Mouse (Mus musculus) embryonic facial prominence, embryonic 14.5 days (tissue): Measurements from ENCODE around the gene Cmtm3. TPM values are rescaled to one million over a fixed set of nuclear protein-coding genes. Genes with fewer than 3 reads are reported as not detected.

ENCODE experiments used
- ATAC-seq: fragments of 200-750 bp; cut with Nextera tagmentation; 2 replicates; pipeline ENCODE4 v1.8.0; 2017; ENCODE audit warnings: low read depth, moderate number of reproducible peaks, moderate TSS enrichment
- DNase-seq: peaks from one replicate; pipeline ENCODE4 v3.0.0-alpha.2; 2015; ENCODE audit warnings: low spot score
- H3K27ac ChIP-seq: fragments of 300-500 bp; sonication (generic); replicated peaks from 2 replicates; pipeline ENCODE4 v1.5.1; 2014; ENCODE audit warnings: low read depth, mild to moderate bottlenecking, low read length, moderate library complexity
- H3K27me3 ChIP-seq: fragments of 300-500 bp; sonication (generic); replicated peaks from 2 replicates; pipeline ENCODE4 v1.6.1; 2014; ENCODE audit warnings: low read length; ENCODE audit not compliant: control insufficient read depth, insufficient read depth
- H3K36me3 ChIP-seq: fragments of 300-500 bp; sonication (generic); 2 replicates; pipeline ENCODE4 v1.6.1; 2014; ENCODE audit warnings: low read length, mixed read lengths; ENCODE audit not compliant: control insufficient read depth, insufficient read depth
- H3K4me1 ChIP-seq: fragments of 300-500 bp; sonication (generic); 2 replicates; pipeline ENCODE4 v1.6.1; 2014; ENCODE audit warnings: antibody characterized with exemption, low read length; ENCODE audit not compliant: control insufficient read depth, insufficient read depth
- H3K4me2 ChIP-seq: fragments of 300-500 bp; sonication (generic); 2 replicates; pipeline ENCODE4 v1.6.1; 2014; ENCODE audit warnings: low read depth, mild to moderate bottlenecking, low read length, moderate library complexity, mixed read lengths
- H3K4me3 ChIP-seq: fragments of 300-500 bp; sonication (generic); 2 replicates; pipeline ENCODE4 v1.5.1; 2014; ENCODE audit warnings: low read depth, mild to moderate bottlenecking, low read length
- H3K9ac ChIP-seq: fragments of 300-500 bp; sonication (generic); 2 replicates; pipeline ENCODE4 v1.6.1; 2014; ENCODE audit warnings: low read depth, mild to moderate bottlenecking, low read length, moderate library complexity, mixed read lengths
- H3K9me3 ChIP-seq: fragments of 300-500 bp; sonication (generic); 2 replicates; pipeline ENCODE4 v1.6.1; 2016; ENCODE audit warnings: low read length; ENCODE audit not compliant: control insufficient read depth
- WGBS: fragments of 180-500 bp; shearing (Covaris S2); extraction: QIAGEN DNeasy Blood & Tissue Kit; methylation state at CpG from one replicate; pipeline ENCODE4 v1.1.7; 2014; 5-methylcytosine and 5-hydroxymethylcytosine counted together
- polyA plus RNA-seq: library from polyadenylated mRNA; unstranded; fragments of >200 nt; fragmentation: Nextera tagmentation; extraction: Ambion mirVana; gene quantifications from 2 replicates; pipeline ENCODE4 v1.2.1, GENCODE M21; 2014

Gene Cmtm3
- polyA plus RNA-seq, 1 experiment from 2014 or later = 168 TPM

- no peak for DNase-seq
- Histone ChIP-seq H3K36me3 (no peaks in the 10 kb centered on the region), H3K4me3 (no peak overlapping the region), H3K4me2 (no peak overlapping the region), H3K27me3 (no peaks in the 10 kb centered on the region), H3K9me3 (no peaks in the 10 kb centered on the region), H3K4me1 (peaks cover 4% of the 10 kb centered on the region), H3K27ac (no peak overlapping the region), H3K9ac (no peak overlapping the region)
- 68% methylated on average over 6 of the region's 6 CpGs for WGBS
- no peak for ATAC-seq
Observed at GRCm38 (mm10) chr8:104370071-104370470, 30.9 kb downstream of the Cmtm3 start.

GRCm38 (mm10) chr8:104371121-104371520 lies 31.9 kb downstream of the Cmtm3 start:
- no peak overlapping the region for H3K9ac ChIP-seq
- no peaks in the 10 kb centered on the region for H3K36me3 ChIP-seq
- no peak overlapping the region for H3K4me2 ChIP-seq
- H3K4me3 ChIP-seq = no peak overlapping the region
- DNase-seq (no peak), ATAC-seq (no peak)
- H3K9me3 ChIP-seq = no peaks in the 10 kb centered on the region
- H3K27me3 ChIP-seq = no peaks in the 10 kb centered on the region
- H3K4me1 ChIP-seq = peaks cover 14% of the 10 kb centered on the region
- no peak overlapping the region for H3K27ac ChIP-seq
- 87% methylated on average over 6 of the region's 6 CpGs for WGBS

GRCm38 (mm10) chr8:104373779-104374178 lies 34.6 kb downstream of the Cmtm3 start:
- no peak for DNase-seq

GRCm38 (mm10) chr8:104374269-104374668 lies 35.1 kb downstream of the Cmtm3 start:
- H3K4me2 ChIP-seq = no peak overlapping the region
- no peak overlapping the region for H3K9ac ChIP-seq
- H3K27ac ChIP-seq = no peak overlapping the region
- no peaks in the 10 kb centered on the region for H3K9me3 ChIP-seq
- H3K27me3 ChIP-seq = no peaks in the 10 kb centered on the region
- peaks cover 16% of the 10 kb centered on the region for H3K4me1 ChIP-seq
- ATAC-seq (no peak), DNase-seq (no peak)
- no peaks in the 10 kb centered on the region for H3K36me3 ChIP-seq
- H3K4me3 ChIP-seq = no peak overlapping the region
- WGBS = 56% methylated on average over 11 of the region's 11 CpGs

More at GRCm38 (mm10) chr8:104373779-104374178, 34.6 kb downstream of the Cmtm3 start:
- Histone ChIP-seq H3K36me3 (no peaks in the 10 kb centered on the region), H3K4me2 (no peak overlapping the region), H3K27ac (no peak overlapping the region), H3K4me1 (peaks cover 16% of the 10 kb centered on the region), H3K27me3 (no peaks in the 10 kb centered on the region), H3K9me3 (no peaks in the 10 kb centered on the region), H3K4me3 (no peak overlapping the region), H3K9ac (no peak overlapping the region)
- ATAC-seq = 0 out of 2 replicates have a peak, but pooled peaks have one; percentile 1
- 85% methylated on average over 11 of the region's 11 CpGs for WGBS

- Histone ChIP-seq H3K27me3 (no peaks in the 10 kb centered on the region), H3K4me3 (no peak overlapping the region), H3K9ac (no peak overlapping the region), H3K9me3 (no peaks in the 10 kb centered on the region), H3K27ac (peak overlapping the region; percentile 65), H3K4me1 (peaks cover 16% of the 10 kb centered on the region), H3K36me3 (no peaks in the 10 kb centered on the region), H3K4me2 (no peak overlapping the region)
- ATAC-seq (peak; percentile 80), DNase-seq (peak; percentile 79)
- WGBS = 45% methylated on average over 14 of the region's 14 CpGs
Observed at GRCm38 (mm10) chr8:104374864-104375846, 35.9 kb downstream of the Cmtm3 start.

- H3K4me1 ChIP-seq = peaks cover 16% of the 10 kb centered on the region
- no peak overlapping the region for H3K9ac ChIP-seq
- DNase-seq (no peak), ATAC-seq (no peak)
- peak overlapping the region; percentile 65; the same call in 1 of the 2 replicates for H3K27ac ChIP-seq
- H3K4me2 ChIP-seq = no peak overlapping the region
- no peaks in the 10 kb centered on the region for H3K9me3 ChIP-seq
- H3K36me3 ChIP-seq = no peaks in the 10 kb centered on the region
- H3K4me3 ChIP-seq = no peak overlapping the region
- WGBS = 53% methylated on average over 5 of the region's 5 CpGs
- no peaks in the 10 kb centered on the region for H3K27me3 ChIP-seq
Observed at GRCm38 (mm10) chr8:104375959-104376358, 36.7 kb downstream of the Cmtm3 start.

GRCm38 (mm10) chr8:104376669-104377068 lies 37.5 kb downstream of the Cmtm3 start:
- no peak overlapping the region for H3K4me3 ChIP-seq
- no peaks in the 10 kb centered on the region for H3K36me3 ChIP-seq
- H3K9me3 ChIP-seq = no peaks in the 10 kb centered on the region
- no peak for ATAC-seq
- H3K27ac ChIP-seq = peak overlapping the region; percentile 78
- WGBS = 48% methylated on average over 11 of the region's 11 CpGs
- DNase-seq = no peak
- H3K4me2 ChIP-seq = no peak overlapping the region
- no peak overlapping the region; the same call in 1 of the 2 replicates for H3K9ac ChIP-seq
- peaks cover 16% of the 10 kb centered on the region for H3K4me1 ChIP-seq
- no peaks in the 10 kb centered on the region for H3K27me3 ChIP-seq

- WGBS = 35% methylated on average over 10 of the region's 10 CpGs
- no peak for DNase-seq
- Histone ChIP-seq H3K9ac (no peak overlapping the region), H3K27me3 (no peaks in the 10 kb centered on the region), H3K36me3 (no peaks in the 10 kb centered on the region), H3K27ac (no peak overlapping the region), H3K4me3 (no peak overlapping the region), H3K9me3 (no peaks in the 10 kb centered on the region), H3K4me2 (no peak overlapping the region), H3K4me1 (peaks cover 35% of the 10 kb centered on the region)
- no peak for ATAC-seq
Observed at GRCm38 (mm10) chr8:104379301-104379836, 40.2 kb downstream of the Cmtm3 start.
